Mouse (Mus musculus): Measurements from ENCODE around the gene Zfp292. TPM values are rescaled to one million over a fixed set of nuclear protein-coding genes. Genes with fewer than 3 reads are reported as not detected.
A peak's percentile ranks its signal among the peaks of the same experiment; 100 is the strongest.

The Zfp292 gene
- polyA plus RNA-seq, 1 experiment from 2014 or later: 32.7 TPM

DNA sequence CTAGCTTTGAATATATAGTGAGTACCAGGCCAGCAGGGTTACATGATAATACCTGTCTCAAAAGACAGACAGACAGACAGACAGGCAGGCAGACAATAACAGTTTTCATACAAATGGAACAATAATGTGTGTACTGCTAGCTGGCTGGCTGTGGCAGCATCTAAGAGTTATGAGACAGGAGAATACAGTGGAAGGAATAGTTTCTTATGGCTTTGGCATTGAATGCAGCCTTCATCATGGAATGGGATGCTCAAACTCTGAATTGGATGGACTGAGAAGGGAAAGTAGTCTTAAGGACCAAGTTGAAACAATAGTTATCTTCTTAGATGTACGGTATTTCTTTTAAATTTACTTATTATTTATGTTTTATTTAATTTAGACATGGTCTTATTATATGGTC, 16.6 kb upstream of the Zfp292 start:
- H3K9me3 ChIP-seq: no peaks in the 10 kb centered on the region
- no peaks in the 10 kb centered on the region for H3K4me1 ChIP-seq (replicated peaks)
- H3K4me3 ChIP-seq: no peak overlapping the region
- WGBS: 92% methylated on average over 1 of the region's 1 CpGs
- H3K4me2 ChIP-seq: no peak overlapping the region
- no peaks in the 10 kb centered on the region for H3K27me3 ChIP-seq
- no peak for ATAC-seq (ENCODE audit: low FRiP score)
- H3K36me3 ChIP-seq: no peaks in the 10 kb centered on the region
- H3K9ac ChIP-seq: no peak overlapping the region
- H3K27ac ChIP-seq: no peak overlapping the region

DNA sequence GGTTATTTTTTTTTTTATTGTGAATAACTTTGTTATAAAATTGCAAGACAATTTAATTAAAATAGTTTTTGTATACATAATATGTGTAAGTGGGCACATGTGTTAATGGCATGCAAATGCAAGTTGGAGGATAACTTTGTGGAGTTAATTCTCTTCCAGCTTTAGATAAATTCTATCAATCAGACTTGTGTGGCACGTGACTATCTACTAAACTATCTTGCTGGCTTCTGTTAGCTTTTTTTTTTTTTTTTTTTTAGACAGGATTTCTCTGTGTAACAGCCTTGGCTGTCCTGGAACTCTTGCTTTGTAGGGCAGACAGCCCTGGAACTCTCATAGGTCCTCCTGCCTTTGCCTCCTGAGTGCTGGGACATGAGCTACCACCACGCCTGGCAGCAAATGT, 15.7 kb upstream of the Zfp292 start:
- Histone ChIP-seq H3K4me3 (no peak overlapping the region), H3K4me2 (no peak overlapping the region), H3K9me3 (no peaks in the 10 kb centered on the region), H3K4me1 (replicated peaks) (no peaks in the 10 kb centered on the region), H3K27me3 (no peaks in the 10 kb centered on the region), H3K9ac (no peak overlapping the region), H3K36me3 (no peaks in the 10 kb centered on the region), H3K27ac (no peak overlapping the region)
- ATAC-seq (ENCODE audit: low FRiP score): no peak
- 73% methylated on average over 2 of the region's 2 CpGs for WGBS

DNA sequence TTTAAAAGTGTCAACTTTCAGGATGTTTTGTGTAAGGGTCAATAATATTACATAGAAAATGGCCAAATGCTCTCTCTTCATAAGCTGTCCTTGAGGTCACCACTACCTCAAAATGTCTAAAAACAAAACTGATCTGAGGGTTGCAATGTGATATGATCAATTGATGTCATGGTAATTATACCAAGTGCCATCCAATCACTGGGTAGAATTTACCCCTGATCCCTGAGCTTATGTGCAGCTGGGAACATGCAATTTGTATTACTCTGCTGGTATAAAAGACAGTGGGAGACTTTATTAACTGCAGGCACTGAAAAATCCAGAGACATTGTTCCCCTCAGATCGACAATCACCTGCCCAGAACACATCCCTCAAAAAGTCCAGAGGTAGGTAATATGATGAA, 10.7 kb upstream of the Zfp292 start, which contains the start of gene Cga:
Gene Cga, plus strand, starts transcription at position 301 of the 400 bp plus-strand sequence.
- H3K27ac ChIP-seq: no peak within 1 kb of the TSS
- H3K4me1 ChIP-seq (replicated peaks): no peaks in the 10 kb centered on the region
- no peak within 1 kb of the TSS for H3K4me2 ChIP-seq
- H3K9me3 ChIP-seq: no peaks in the 10 kb centered on the region
- H3K9ac ChIP-seq: no peak within 1 kb of the TSS
- peaks cover 31% of the 10 kb centered on the region for H3K27me3 ChIP-seq
- no peaks in the 10 kb centered on the region for H3K36me3 ChIP-seq
- WGBS: 68% methylated on average over 1 of the region's 1 CpGs
- H3K4me3 ChIP-seq: no peak within 1 kb of the TSS
- ATAC-seq (ENCODE audit: low FRiP score): no peak

DNA sequence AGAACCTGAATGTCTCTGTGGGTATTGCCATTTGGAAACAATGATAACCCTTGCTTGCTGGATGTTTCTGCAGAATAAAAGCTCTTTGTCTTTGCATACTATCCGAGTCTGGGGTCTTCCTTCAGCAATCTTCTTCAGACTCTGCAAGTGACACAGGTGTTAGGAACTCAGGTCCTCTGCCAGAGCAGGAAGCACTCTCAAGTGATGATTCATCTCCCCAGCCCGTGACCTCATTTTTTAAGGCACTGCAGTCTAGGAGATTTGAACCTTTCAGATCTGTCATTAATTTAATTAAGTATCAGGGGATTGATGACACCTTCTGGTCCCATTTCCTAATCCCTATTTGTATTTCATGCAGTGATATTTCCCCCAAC, 7.0 kb upstream of the Zfp292 start:
- no peak for ATAC-seq (ENCODE audit: low FRiP score)
- Histone ChIP-seq H3K4me1 (replicated peaks) (peaks cover 11% of the 10 kb centered on the region), H3K27ac (no peak overlapping the region), H3K27me3 (peaks cover 35% of the 10 kb centered on the region), H3K36me3 (no peaks in the 10 kb centered on the region), H3K9me3 (no peaks in the 10 kb centered on the region), H3K9ac (no peak overlapping the region), H3K4me2 (no peak overlapping the region), H3K4me3 (no peak overlapping the region)
- WGBS: 26% methylated on average over 2 of the region's 2 CpGs

DNA sequence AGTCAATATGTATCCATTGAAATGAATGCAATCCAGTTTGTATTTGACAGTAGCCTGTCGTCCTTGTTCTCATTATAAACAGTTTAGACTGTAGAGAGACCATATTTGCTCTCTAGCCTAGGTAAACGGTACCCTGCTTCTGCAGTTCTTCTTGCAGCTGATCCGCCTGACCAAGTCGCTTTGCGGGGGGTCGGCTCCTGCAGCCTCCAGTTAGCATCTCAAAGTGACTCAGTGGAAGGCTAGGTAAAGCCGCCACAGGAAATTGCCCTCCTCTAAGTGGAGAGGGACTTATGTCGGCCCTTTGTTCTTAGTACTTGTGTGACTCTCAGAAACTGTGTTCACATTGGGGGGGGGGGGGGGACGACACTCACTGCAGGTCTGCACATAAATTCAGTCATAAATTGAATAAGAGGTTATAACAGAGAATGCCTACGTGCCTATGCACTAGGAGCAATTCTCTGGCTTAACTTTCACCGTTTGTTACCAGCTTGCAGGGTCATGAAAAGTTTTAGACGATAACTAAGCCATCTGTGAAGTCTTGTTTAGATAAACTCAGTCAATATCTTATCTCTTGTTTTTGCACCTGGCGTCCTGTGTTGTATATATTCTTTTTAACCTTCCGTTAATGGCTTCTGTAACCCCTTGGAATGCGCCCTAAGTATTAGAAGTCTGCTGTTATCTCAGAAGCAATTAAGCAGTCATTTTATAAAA, 6.5 kb upstream of the Zfp292 start:
- Histone ChIP-seq H3K27me3 (peaks cover 35% of the 10 kb centered on the region), H3K4me2 (no peak overlapping the region), H3K4me3 (no peak overlapping the region), H3K27ac (no peak overlapping the region), H3K9me3 (no peaks in the 10 kb centered on the region), H3K36me3 (no peaks in the 10 kb centered on the region), H3K9ac (no peak overlapping the region), H3K4me1 (replicated peaks) (peaks cover 11% of the 10 kb centered on the region)
- 10% methylated on average over 15 of the region's 15 CpGs for WGBS
- ATAC-seq (ENCODE audit: low FRiP score): no peak

DNA sequence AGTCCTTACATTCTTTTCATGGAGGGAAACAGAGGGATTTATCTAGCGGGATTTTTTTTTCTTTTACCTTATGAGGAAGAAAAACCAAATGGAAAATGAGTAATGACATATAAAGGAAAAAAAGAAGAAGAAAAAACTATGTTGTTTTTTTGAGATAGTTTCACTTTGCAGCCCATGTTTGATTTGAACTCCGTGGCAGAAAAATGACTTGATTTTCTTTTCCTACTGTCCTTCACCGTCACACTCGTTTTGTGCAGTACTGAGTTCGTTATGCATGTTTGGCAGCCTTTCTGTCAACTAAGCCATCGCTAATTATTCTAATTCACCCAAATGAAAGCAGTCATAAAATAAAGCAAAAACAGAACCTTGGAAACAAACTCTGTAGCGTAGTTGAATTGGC, 4.5 kb upstream of the Zfp292 start:
- 8% methylated on average over 7 of the region's 7 CpGs for WGBS
- Histone ChIP-seq H3K4me2 (peak overlapping the region; percentile 85), H3K4me1 (replicated peaks) (peaks cover 18% of the 10 kb centered on the region), H3K9me3 (no peaks in the 10 kb centered on the region), H3K27ac (peak overlapping the region; percentile 97; the same call in 1 of the 2 replicates), H3K4me3 (peak overlapping the region; percentile 75), H3K36me3 (no peaks in the 10 kb centered on the region), H3K9ac (peak overlapping the region; percentile 88), H3K27me3 (peaks cover 35% of the 10 kb centered on the region)
- no peak for ATAC-seq (ENCODE audit: low FRiP score)

DNA sequence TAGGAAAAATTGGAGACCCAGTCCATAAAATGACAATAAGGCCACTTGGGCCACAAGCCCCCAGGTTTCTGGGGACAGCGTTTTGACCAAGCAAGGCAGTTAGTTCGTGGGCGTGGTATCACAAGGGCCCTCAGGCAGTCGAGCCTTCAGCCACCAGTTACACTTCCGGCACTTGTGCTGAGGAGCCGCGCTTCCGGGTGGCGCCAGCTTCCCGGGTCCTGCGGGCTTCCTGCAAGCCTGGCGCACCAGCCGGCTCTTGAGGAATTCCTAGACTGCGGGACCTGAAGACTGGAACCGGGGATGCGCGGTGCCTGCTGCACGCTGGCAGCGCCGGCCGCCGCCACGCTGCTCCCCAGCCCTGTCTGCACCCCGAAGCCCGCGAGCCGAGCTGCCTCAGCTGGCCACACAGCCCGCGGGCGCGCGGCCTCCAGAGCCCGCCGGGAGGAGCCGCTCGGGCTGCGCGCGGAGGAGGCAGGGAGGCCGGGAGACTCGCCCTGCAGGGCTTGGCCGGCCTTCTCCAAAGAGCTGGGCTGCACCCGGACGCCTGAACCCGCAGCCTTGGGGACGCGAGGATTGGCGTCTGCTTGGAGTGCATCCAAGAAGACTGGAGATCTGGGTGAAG, 3.8 kb upstream of the Zfp292 start:
- peak; percentile 73 for ATAC-seq (ENCODE audit: low FRiP score)
- H3K36me3 ChIP-seq: no peaks in the 10 kb centered on the region
- H3K27me3 ChIP-seq: peaks cover 35% of the 10 kb centered on the region
- H3K9ac ChIP-seq: peak overlapping the region; percentile 88
- WGBS: under 1% methylated on average over 48 of the region's 48 CpGs
- peak overlapping the region; percentile 97 for H3K27ac ChIP-seq
- H3K4me2 ChIP-seq: peak overlapping the region; percentile 85
- peak overlapping the region; percentile 75 for H3K4me3 ChIP-seq
- H3K9me3 ChIP-seq: no peaks in the 10 kb centered on the region
- H3K4me1 ChIP-seq (replicated peaks): peaks cover 20% of the 10 kb centered on the region

DNA sequence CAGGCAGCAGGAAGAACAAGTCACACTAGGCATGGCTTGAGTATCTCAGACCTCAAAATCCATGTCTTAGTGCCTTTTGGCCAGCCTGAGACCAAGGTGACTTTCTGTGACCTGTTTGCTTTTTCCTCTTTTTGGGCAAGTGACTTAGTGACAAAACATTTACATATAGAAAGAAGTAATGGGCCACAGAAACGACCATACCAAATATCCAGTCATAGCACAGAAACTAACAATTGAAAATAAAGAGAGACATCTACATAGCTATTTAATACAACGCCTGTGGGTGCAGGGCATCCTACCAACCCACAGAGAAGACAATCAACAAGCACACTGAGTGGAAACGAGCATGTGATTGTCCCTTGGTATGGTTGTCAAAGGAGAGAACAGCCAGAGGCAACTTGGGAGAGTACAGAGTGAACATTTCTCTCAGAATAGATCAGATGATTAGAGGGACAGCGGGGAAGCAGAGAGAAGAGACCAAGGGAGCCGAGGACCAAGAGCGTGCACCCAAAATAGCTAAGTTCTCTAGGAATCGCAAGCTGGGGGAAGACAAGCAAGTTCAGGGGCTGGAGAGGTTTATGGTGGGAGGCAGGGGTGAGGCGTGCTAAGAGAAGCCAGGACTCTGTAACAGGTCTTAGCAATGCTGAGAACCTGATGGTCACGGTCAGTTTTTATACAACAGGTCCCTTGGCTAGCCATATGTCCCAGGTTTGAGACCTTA, 3.0 kb upstream of the Zfp292 start:
- ATAC-seq (ENCODE audit: low FRiP score): no peak
- Histone ChIP-seq H3K4me2 (peak overlapping the region; percentile 85), H3K4me1 (replicated peaks) (peaks cover 28% of the 10 kb centered on the region), H3K27me3 (peaks cover 27% of the 10 kb centered on the region), H3K9me3 (no peaks in the 10 kb centered on the region), H3K36me3 (no peaks in the 10 kb centered on the region), H3K4me3 (peak overlapping the region; percentile 75; the same call in 1 of the 2 replicates), H3K9ac (no peak overlapping the region; the same call in 1 of the 2 replicates), H3K27ac (peak overlapping the region; percentile 97; the same call in 1 of the 2 replicates)
- WGBS: 63% methylated on average over 9 of the region's 9 CpGs

DNA sequence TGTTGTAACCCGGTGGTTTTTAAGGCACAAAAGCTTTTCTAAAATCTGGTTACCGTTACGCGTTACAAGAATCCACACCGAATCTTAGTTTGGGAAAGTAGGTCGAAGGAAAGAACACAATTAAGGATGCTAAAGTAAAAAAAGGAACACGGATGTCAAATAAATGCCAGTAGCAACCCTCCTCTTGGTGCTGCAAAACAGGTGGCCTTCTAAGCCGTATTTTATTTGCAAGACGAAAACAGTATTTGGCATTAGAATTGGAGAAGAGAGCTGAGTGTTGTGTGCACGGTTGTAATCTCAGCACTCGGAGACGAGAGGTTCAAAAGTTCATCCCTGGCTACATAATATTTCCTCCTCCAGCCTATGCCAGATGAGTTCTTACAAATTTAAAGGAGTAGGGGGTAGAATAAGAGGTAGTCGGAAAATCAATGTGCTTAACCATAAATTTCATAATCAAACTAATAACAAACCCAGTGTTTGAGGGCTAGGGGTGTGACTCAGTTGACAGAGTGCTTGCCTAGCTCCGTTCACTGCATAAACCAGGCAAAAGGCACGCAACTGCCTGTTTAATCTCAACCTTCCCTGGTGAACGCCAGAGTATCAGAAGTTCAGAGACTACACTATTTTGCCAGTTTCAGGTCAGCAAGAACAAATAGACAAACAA, 738 bp upstream of the Zfp292 start:
- Histone ChIP-seq H3K27me3 (peaks cover 4% of the 10 kb centered on the region), H3K4me3 (peak overlapping the region; percentile 96), H3K36me3 (peaks cover 5% of the 10 kb centered on the region; the same call in 1 of the 2 replicates), H3K27ac (peak overlapping the region; percentile 100), H3K9me3 (no peaks in the 10 kb centered on the region), H3K4me2 (peak overlapping the region; percentile 71), H3K9ac (peak overlapping the region; percentile 100), H3K4me1 (replicated peaks) (peaks cover 39% of the 10 kb centered on the region)
- 37% methylated on average over 16 of the region's 16 CpGs for WGBS
- ATAC-seq (ENCODE audit: low FRiP score): no peak

DNA sequence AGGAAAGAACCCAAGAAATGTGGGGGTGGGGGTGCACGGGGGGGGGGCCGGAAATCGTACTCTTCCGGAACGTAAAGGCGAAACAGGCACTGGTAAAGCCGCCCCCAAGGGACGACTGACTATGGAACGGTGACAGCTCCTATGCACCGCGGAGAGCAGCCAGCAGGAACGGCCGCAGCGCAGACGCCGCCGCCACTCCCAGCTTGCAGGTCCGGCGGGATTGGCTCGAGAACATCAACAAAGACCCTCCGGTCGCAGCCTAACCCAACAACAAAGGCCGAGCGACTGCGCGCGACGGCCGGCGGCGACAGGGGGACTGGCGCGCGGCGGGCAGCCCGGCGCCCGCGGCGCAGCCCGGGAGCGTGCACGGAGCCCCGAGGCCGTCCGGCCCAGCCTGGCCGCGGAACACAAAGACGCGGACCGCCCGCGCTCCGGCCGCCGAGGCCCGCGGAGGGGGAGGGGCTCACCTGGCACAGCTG, 430 bp downstream of the Zfp292 start:
- no peaks in the 10 kb centered on the region for H3K27me3 ChIP-seq
- H3K4me3 ChIP-seq: peak overlapping the region; percentile 96
- H3K36me3 ChIP-seq: peaks cover 10% of the 10 kb centered on the region
- ATAC-seq (ENCODE audit: low FRiP score): peak; percentile 77
- H3K9ac ChIP-seq: peak overlapping the region; percentile 100
- WGBS: under 1% methylated on average over 52 of the region's 58 CpGs
- peaks cover 34% of the 10 kb centered on the region for H3K4me1 ChIP-seq (replicated peaks)
- no peaks in the 10 kb centered on the region for H3K9me3 ChIP-seq
- H3K27ac ChIP-seq: peak overlapping the region; percentile 100
- peak overlapping the region; percentile 71 for H3K4me2 ChIP-seq

DNA sequence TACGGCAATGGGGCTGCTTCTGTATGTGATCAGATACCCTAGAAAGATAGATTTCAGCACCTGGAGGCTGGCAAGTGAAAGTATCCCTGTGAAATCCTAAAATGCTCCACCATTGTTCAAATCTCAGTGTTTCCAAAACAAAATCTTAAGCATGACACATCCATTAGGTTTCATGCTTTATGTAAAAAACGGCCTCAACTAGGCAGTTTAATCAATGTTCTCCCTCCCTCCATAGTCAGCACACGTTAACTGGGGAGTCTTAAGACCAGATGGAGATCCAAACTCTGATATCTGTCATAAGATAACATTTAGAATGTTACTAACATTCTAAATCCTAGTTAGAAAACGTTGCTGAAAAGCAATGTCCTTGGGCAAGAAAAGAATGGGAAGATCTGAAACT, 909 bp downstream of the Zfp292 start:
- Histone ChIP-seq H3K4me3 (peak overlapping the region; percentile 96), H3K4me1 (replicated peaks) (peaks cover 34% of the 10 kb centered on the region), H3K4me2 (peak overlapping the region; percentile 71), H3K27ac (peak overlapping the region; percentile 100), H3K36me3 (peaks cover 12% of the 10 kb centered on the region), H3K27me3 (no peaks in the 10 kb centered on the region), H3K9ac (peak overlapping the region; percentile 100), H3K9me3 (no peaks in the 10 kb centered on the region)
- WGBS: 17% methylated on average over 4 of the region's 4 CpGs
- ATAC-seq (ENCODE audit: low FRiP score): no peak
